Mouse (Mus musculus) midbrain, embryonic 12.5 days (tissue): ENCODE measurements around the gene Rhox4g. TPM values are rescaled to one million over a fixed set of nuclear protein-coding genes. Genes with fewer than 3 reads are reported as not detected.
"Not testable (repeated sequence)": the region's sequence is repeated elsewhere in the genome, so short reads cannot be mapped to it uniquely, and the experiment has no call there.

ENCODE experiments used
- ATAC-seq: fragments of 200-750 bp; cut with Nextera tagmentation; 2 replicates; pipeline ENCODE4 v1.8.0; 2017; ENCODE audit warnings: low read depth, moderate TSS enrichment, moderate library complexity; ENCODE audit not compliant: low FRiP score
- H3K27ac ChIP-seq: fragments of 300-500 bp; sonication (generic); replicated peaks from 2 replicates; pipeline ENCODE4 v1.5.1; 2016; ENCODE audit warnings: mild to moderate bottlenecking
- H3K27me3 ChIP-seq: fragments of 300-500 bp; sonication (generic); 2 replicates; pipeline ENCODE4 v1.6.1; 2016; ENCODE audit warnings: mild to moderate bottlenecking
- H3K36me3 ChIP-seq: fragments of 300-500 bp; sonication (generic); 2 replicates; pipeline ENCODE4 v1.6.1; 2016
- H3K4me1 ChIP-seq: fragments of 300-500 bp; sonication (generic); 2 replicates; pipeline ENCODE4 v1.6.1; 2016
- H3K4me2 ChIP-seq: fragments of 300-500 bp; sonication (generic); replicated peaks from 2 replicates; pipeline ENCODE4 v1.6.1; 2016; ENCODE audit warnings: mild to moderate bottlenecking, moderate library complexity
- H3K4me3 ChIP-seq: fragments of 300-500 bp; sonication (generic); 2 replicates; pipeline ENCODE4 v1.5.1; 2016; ENCODE audit warnings: mild to moderate bottlenecking
- H3K9ac ChIP-seq: fragments of 300-500 bp; sonication (generic); replicated peaks from 2 replicates; pipeline ENCODE4 v1.6.1; 2016; ENCODE audit warnings: mild to moderate bottlenecking, moderate library complexity
- H3K9me3 ChIP-seq: fragments of 300-500 bp; sonication (generic); 2 replicates; pipeline ENCODE4 v1.6.1; 2016; ENCODE audit warnings: mild to moderate bottlenecking
- WGBS: fragments of 180-500 bp; shearing (Covaris S2); methylation state at CpG from one replicate; pipeline ENCODE4 v1.1.7; 2016; 5-methylcytosine and 5-hydroxymethylcytosine counted together
- polyA plus RNA-seq: library from polyadenylated mRNA; unstranded; fragments of >200 nt; fragmentation: Nextera tagmentation; extraction: Ambion mirVana; gene quantifications from 2 replicates; pipeline ENCODE4 v1.2.1, GENCODE M21; 2016

Rhox4g gene
- not detected in 2 replicates for polyA plus RNA-seq

DNA sequence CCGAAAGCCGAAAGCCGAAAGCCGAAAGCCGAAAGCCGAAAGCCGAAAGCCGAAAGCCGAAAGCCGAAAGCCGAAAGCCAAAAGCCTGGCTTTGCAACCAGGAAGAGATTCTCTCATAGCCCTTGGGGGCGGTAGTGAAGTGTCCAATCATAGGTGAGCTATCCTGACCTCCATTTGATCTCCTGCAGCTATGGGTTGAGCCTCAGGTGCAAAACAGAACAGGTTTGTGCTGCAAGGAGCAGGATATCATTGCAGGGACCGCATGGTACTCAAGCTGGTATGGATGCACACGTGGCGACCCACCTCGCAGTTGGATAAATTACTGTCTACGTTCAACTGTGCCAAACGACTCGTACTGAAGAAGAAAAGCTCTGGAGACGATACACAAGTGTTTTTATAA lies at the start of gene Rhox4g:
Gene Rhox4g, minus strand, starts transcription at position 101 of the 400 bp plus-strand sequence.
- H3K4me3 ChIP-seq, H3K4me1 ChIP-seq, H3K4me2 ChIP-seq, H3K36me3 ChIP-seq, ATAC-seq, H3K9me3 ChIP-seq, H3K9ac ChIP-seq, H3K27me3 ChIP-seq, H3K27ac ChIP-seq: not testable (repeated sequence)
- 95% methylated on average over 18 of the region's 20 CpGs for WGBS

DNA sequence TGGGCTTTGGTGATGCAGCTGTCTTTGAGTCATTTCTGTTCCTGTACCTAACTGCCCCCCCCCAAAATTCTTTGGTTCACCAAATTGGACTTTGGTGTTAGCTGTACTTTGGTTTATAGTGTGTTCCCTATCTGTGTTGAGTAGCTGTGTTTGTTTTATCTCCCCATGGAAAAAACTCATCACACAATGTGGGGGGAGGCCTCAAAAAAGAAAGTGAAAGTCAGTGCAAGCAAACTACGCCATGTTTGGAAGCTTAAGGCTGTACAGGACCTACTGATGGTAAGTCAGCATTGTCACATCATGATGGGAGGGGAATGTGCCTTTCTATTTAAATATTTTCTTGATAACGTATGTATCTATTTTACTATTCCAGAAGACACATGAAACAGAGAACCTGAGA lies 41.1 kb upstream of the Rhox4g start:
- Histone ChIP-seq H3K9ac (no peak overlapping the region), H3K27ac (no peak overlapping the region), H3K4me1 (no peaks in the 10 kb centered on the region), H3K4me2 (no peak overlapping the region), H3K27me3 (no peaks in the 10 kb centered on the region), H3K9me3 (no peaks in the 10 kb centered on the region), H3K4me3 (no peak overlapping the region), H3K36me3 (no peaks in the 10 kb centered on the region)
- WGBS = 74% methylated on average over 2 of the region's 2 CpGs
- ATAC-seq = no peak

DNA sequence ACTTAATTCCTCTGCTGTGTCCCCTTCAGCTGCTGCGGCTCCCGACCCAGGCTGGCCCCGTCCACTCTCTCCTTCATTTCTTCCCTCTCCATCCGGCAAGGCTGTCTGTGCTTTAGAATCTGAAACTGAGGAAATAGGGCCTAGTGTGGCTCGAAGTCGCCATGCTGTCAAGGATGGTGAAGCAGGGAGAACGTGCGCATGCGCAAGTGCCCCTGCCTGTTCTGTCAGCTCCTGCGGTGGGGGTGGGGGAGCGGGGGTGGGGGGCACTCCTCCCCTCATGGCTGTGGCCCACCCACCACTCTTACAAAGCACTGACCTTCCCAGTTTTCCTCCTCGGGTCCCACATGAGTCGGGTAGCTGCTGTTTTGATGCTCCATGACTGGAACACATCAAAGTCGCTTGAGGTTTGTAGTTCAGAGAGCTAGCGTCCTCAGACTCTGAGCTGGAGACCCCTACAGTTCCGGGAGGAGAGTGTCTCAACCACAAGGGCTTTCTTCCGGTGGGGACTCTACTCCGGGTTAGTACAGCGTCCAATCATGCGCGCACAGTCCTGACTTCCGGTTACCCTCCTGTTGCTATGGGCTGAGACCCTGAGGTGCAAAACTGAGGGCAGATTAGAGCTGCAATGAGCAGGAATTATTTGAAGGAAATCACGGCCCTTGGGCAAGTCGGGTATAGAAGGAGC lies 32.0 kb upstream of the Rhox4g start:
- no peak for ATAC-seq

DNA sequence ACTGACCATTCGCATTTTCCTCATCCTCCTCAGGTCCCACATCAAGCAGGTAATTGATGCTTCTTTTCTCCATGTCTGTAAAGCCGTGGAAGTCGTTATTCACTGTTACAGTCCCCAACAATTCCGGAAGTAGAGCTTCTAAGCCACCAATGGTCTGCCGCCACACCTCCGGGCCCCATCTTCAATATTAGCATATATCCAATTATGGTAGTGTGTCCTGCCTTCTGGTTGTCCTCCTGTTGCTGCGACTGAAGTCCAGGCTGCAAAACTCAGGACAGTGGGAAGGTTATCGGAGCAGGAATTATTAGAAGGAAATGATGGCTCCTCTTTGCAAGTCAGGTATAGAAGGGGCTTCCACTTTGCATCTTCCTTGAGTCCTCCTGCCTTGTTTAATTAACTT lies 22.1 kb upstream of the Rhox4g start, which contains the start of gene Rhox2h:
Gene Rhox2h, minus strand, starts transcription at position 101 of the 400 bp plus-strand sequence.
- not testable (repeated sequence) for H3K4me3 ChIP-seq, H3K27me3 ChIP-seq, H3K9me3 ChIP-seq, H3K9ac ChIP-seq, H3K36me3 ChIP-seq, H3K27ac ChIP-seq, H3K4me1 ChIP-seq, ATAC-seq, H3K4me2 ChIP-seq
- WGBS = 85% methylated on average over 8 of the region's 8 CpGs

More for the DNA sequence above, 32.0 kb upstream of the Rhox4g start:
- 88% methylated on average over 24 of the region's 24 CpGs for WGBS
- no peak overlapping the region for H3K4me3 ChIP-seq
- 0 out of 2 replicates have a peak, but pooled peaks cover 7% of the 10 kb centered on the region for H3K9me3 ChIP-seq
- H3K4me1 ChIP-seq = no peaks in the 10 kb centered on the region
- H3K27ac ChIP-seq = no peak overlapping the region
- no peak overlapping the region for H3K9ac ChIP-seq
- no peaks in the 10 kb centered on the region for H3K36me3 ChIP-seq
- H3K4me2 ChIP-seq = no peak overlapping the region
- H3K27me3 ChIP-seq = no peaks in the 10 kb centered on the region

DNA sequence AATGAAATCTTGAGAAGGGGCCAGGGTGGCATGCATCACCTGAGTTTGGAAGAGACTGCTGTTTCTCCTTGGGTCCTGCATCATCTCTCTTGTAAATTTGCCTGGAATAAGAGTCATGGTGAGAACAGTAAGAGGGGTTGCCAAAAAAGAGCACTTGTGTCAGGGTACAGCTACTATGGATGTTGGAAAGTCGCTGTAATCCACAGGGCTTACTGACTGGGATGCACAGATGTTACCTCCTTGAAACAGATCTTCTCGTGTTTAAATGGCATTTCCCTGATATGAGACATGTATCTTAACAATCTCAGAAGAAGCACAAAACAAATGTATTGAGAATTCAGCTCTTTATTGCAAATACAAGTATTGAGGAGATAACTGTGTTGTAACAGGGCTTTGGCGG lies 17.5 kb upstream of the Rhox4g start, which contains the start of gene Rhox3h:
Gene Rhox3h, minus strand, starts transcription at position 101 of the 400 bp plus-strand sequence.
- not testable (repeated sequence) for H3K27ac ChIP-seq, ATAC-seq, H3K4me3 ChIP-seq, H3K4me2 ChIP-seq, H3K4me1 ChIP-seq, H3K9me3 ChIP-seq, H3K9ac ChIP-seq, H3K36me3 ChIP-seq, H3K27me3 ChIP-seq
- WGBS = 83% methylated on average over 1 of the region's 3 CpGs

DNA sequence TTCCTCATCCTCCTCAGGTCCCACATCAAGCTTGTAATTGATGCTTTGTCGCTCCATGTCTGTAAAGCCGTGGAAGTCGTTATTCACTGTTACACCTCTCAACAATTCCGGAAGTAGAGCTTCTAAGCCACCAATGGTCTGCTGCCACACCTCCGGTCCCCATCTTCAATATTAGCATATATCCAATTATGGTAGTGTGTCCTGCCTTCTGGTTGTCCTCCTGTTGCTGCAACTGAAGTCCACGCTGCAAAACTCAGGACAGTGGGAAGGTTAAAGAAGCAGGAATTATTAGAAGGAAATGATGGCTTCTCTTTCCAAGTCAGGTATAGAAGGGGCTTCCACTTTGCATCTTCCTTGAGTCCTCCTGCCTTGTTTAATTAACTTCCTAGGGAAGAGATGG lies 7.8 kb downstream of the Rhox4g start, which contains the start of gene Rhox2g:
Gene Rhox2g, minus strand, starts transcription at position 101 of the 400 bp plus-strand sequence.
- not testable (repeated sequence) for H3K36me3 ChIP-seq, H3K27ac ChIP-seq, H3K4me2 ChIP-seq, H3K4me3 ChIP-seq, H3K4me1 ChIP-seq, ATAC-seq, H3K9me3 ChIP-seq, H3K9ac ChIP-seq, H3K27me3 ChIP-seq
- WGBS = 91% methylated on average over 6 of the region's 6 CpGs

DNA sequence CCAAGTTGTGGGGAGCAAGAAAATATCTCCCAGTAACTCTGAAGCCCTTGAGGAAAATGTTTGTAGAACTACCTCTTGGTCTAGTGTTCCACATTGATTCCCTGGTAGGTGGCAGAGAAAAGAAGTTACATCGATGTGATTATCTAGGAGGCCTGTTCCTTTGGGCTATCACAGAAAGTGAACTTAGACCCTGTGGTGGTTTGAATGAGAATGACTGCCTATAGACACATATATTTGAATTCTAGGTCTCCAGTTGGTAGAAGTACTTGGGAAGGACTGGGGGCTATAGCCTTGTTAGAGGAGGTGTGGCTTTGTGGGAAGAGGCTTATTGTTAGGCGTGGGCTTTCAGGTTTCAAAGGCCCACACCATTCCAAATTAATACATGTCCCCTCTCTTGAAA lies 22.6 kb downstream of the Rhox4g start, which contains the start of gene Rhox3g:
Gene Rhox3g, minus strand, starts transcription at position 101 of the 400 bp plus-strand sequence.
- not testable (repeated sequence) for H3K27me3 ChIP-seq, H3K36me3 ChIP-seq, H3K9me3 ChIP-seq, H3K4me1 ChIP-seq, H3K27ac ChIP-seq, H3K9ac ChIP-seq, H3K4me3 ChIP-seq, ATAC-seq, H3K4me2 ChIP-seq
- WGBS = 79% methylated on average over 2 of the region's 2 CpGs

DNA sequence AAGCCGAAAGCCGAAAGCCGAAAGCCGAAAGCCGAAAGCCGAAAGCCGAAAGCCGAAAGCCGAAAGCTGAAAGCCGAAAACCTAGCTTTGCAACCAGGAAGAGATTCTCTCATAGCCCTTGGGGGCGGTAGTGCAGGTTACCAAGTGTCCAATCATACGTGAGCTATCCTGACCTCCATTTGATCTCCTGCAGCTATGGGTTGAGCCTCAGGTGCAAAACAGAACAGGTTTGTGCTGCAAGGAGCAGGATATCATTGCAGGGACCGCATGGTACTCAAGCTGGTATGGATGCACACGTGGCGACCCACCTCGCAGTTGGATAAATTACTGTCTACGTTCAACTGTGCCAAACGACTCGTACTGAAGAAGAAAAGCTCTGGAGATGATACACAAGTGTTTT lies 43.5 kb downstream of the Rhox4g start, which contains the start of gene Rhox4f:
Gene Rhox4f, minus strand, starts transcription at position 101 of the 400 bp plus-strand sequence.
- H3K9ac ChIP-seq, H3K27ac ChIP-seq, H3K4me3 ChIP-seq, H3K9me3 ChIP-seq, H3K4me2 ChIP-seq, H3K36me3 ChIP-seq, H3K27me3 ChIP-seq, H3K4me1 ChIP-seq, ATAC-seq: not testable (repeated sequence)
- WGBS = 93% methylated on average over 18 of the region's 19 CpGs

Other genes with a start within 250 kb of the Rhox4g start
- gene Rhox2b, start 239.3 kb downstream of the Rhox4g start, polyA plus RNA-seq = 0.43 TPM in 1 of 2 replicates, not detected in the other
- gene Rhox4b, start 218.8 kb downstream of the Rhox4g start, polyA plus RNA-seq = 0.24 TPM in 1 of 2 replicates, not detected in the other
- gene Rhox2c, start 197.6 kb downstream of the Rhox4g start, polyA plus RNA-seq = 1.7 and 3.0 TPM in 2 replicates
- gene Rhox3c, start 192.7 kb downstream of the Rhox4g start, polyA plus RNA-seq = not detected in 2 replicates
- gene Rhox4c, start 171.0 kb downstream of the Rhox4g start, polyA plus RNA-seq = not detected in 2 replicates
- not detected in 2 replicates for gene Rhox2d, start 157.9 kb downstream of the Rhox4g start, polyA plus RNA-seq
- gene Rhox4d, start 137.0 kb downstream of the Rhox4g start, polyA plus RNA-seq = not detected in 2 replicates
- 0.48 TPM in 1 of 2 replicates, not detected in the other for gene Rhox2e, start 120.9 kb downstream of the Rhox4g start, polyA plus RNA-seq
- gene Rhox3e, start 109.3 kb downstream of the Rhox4g start, polyA plus RNA-seq = not detected in 2 replicates
- gene Rhox4e, start 93.9 kb downstream of the Rhox4g start, polyA plus RNA-seq = not detected in 2 replicates
- gene Rhox2f, start 79.9 kb downstream of the Rhox4g start, polyA plus RNA-seq = 0.39 TPM in 1 of 2 replicates, not detected in the other
- gene Rhox3f, start 70.3 kb downstream of the Rhox4g start, polyA plus RNA-seq = not detected in 2 replicates
- not detected in 2 replicates for gene Rhox4f, start 43.6 kb downstream of the Rhox4g start, polyA plus RNA-seq
- gene Rhox3g, start 22.7 kb downstream of the Rhox4g start, polyA plus RNA-seq = not detected in 2 replicates
- gene Rhox2g, start 7.9 kb downstream of the Rhox4g start, polyA plus RNA-seq = not detected in 2 replicates
- gene Rhox3h, start 17.4 kb upstream of the Rhox4g start, polyA plus RNA-seq = not detected in 2 replicates
- not detected in 2 replicates for gene Rhox2h, start 21.9 kb upstream of the Rhox4g start, polyA plus RNA-seq
- 1.1 and 1.3 TPM in 2 replicates for gene Rhox5, start 153.5 kb upstream of the Rhox4g start, polyA plus RNA-seq
- not detected in 2 replicates for gene Rhox6, start 175.6 kb upstream of the Rhox4g start, polyA plus RNA-seq
- not detected in 2 replicates for gene Rhox7a, start 180.4 kb upstream of the Rhox4g start, polyA plus RNA-seq
- not detected in 2 replicates for gene Rhox8, start 227.6 kb upstream of the Rhox4g start, polyA plus RNA-seq
- not detected in 2 replicates for gene Rhox7b, start 245.9 kb upstream of the Rhox4g start, polyA plus RNA-seq